Mouse (Mus musculus) embryonic facial prominence, embryonic 11.5 days (tissue): Measurements from ENCODE around the gene Olfr1039. TPM values are rescaled to one million over a fixed set of nuclear protein-coding genes. Genes with fewer than 3 reads are reported as not detected.
"Not testable (repeated sequence)": the region's sequence is repeated elsewhere in the genome, so short reads cannot be mapped to it uniquely, and the experiment has no call there.

ENCODE experiments used
- ATAC-seq: fragments of 200-750 bp; cut with Nextera tagmentation; replicated peaks from 2 replicates; pipeline ENCODE4 v1.8.0; 2017; ENCODE audit warnings: low read depth; ENCODE audit not compliant: insufficient number of reproducible peaks, low FRiP score, low TSS enrichment
- DNase-seq: peaks from one replicate; pipeline ENCODE4 v3.0.0-alpha.2; 2015; ENCODE audit warnings: low spot score
- H3K27ac ChIP-seq: fragments of 300-500 bp; sonication (generic); replicated peaks from 2 replicates; pipeline ENCODE4 v1.5.1; 2014; ENCODE audit warnings: mild to moderate bottlenecking, low read depth, low read length, control low read depth
- H3K27me3 ChIP-seq: fragments of 300-500 bp; sonication (generic); 2 replicates; pipeline ENCODE4 v1.6.1; 2014; ENCODE audit warnings: mild to moderate bottlenecking, low read length, moderate library complexity, mixed read lengths; ENCODE audit not compliant: control insufficient read depth, insufficient read depth
- H3K36me3 ChIP-seq: fragments of 300-500 bp; sonication (generic); replicated peaks from 2 replicates; pipeline ENCODE4 v1.6.1; 2014; ENCODE audit warnings: low read depth, mild to moderate bottlenecking, low read length, moderate library complexity, mixed read lengths; ENCODE audit not compliant: control insufficient read depth, insufficient read depth
- H3K4me1 ChIP-seq: fragments of 300-500 bp; sonication (generic); 2 replicates; pipeline ENCODE4 v1.6.1; 2014; ENCODE audit warnings: low read length, mixed read lengths; ENCODE audit not compliant: control insufficient read depth, insufficient read depth
- H3K4me2 ChIP-seq: fragments of 300-500 bp; sonication (generic); 2 replicates; pipeline ENCODE4 v1.6.1; 2014; ENCODE audit warnings: low read depth, mild to moderate bottlenecking, control low read depth, low read length, moderate library complexity
- H3K4me3 ChIP-seq: fragments of 300-500 bp; sonication (generic); 2 replicates; pipeline ENCODE4 v1.5.1; 2014; ENCODE audit warnings: low read depth, low read length, control low read depth
- H3K9ac ChIP-seq: fragments of 300-500 bp; sonication (generic); replicated peaks from 2 replicates; pipeline ENCODE4 v1.6.1; 2014; ENCODE audit warnings: mild to moderate bottlenecking, control low read depth, low read length
- H3K9me3 ChIP-seq: fragments of 300-500 bp; sonication (generic); replicated peaks from 2 replicates; pipeline ENCODE4 v1.6.1; 2016; ENCODE audit warnings: mild to moderate bottlenecking, low read length, inconsistent platforms, mixed read lengths; ENCODE audit not compliant: control insufficient read depth
- WGBS: fragments of 180-500 bp; shearing (Covaris S2); extraction: QIAGEN DNeasy Blood & Tissue Kit; methylation state at CpG from one replicate; pipeline ENCODE4 v1.1.7; 2014; 5-methylcytosine and 5-hydroxymethylcytosine counted together
- polyA plus RNA-seq: library from polyadenylated mRNA; unstranded; fragments of >200 nt; fragmentation: Nextera tagmentation; extraction: Ambion mirVana; gene quantifications from 2 replicates; pipeline ENCODE4 v1.2.1, GENCODE M21; 2014

The Olfr1039 gene
- polyA plus RNA-seq, 1 experiment from 2014 or later, result not detected

DNA sequence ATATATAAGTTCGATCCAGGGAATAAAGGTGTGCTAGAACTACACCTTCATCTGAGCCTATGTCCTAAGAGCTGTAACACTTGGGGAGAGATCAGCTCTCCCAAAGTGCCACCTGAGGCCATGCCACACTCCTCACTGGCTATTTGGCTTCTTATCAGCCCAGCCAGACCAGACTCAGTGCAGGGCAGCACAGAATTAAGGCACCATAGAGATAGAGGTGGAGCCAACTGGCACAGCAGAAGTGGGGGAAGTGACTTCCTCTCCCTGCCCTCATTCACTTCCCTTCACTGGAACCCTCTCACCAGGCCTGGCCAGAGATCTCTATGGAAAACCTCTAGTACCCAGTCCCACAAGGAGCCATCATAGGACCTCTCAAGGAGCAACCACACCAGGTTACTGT lies 55.2 kb downstream of the Olfr1039 start:
- ATAC-seq, result not testable (repeated sequence)

More for the DNA sequence above, 55.2 kb downstream of the Olfr1039 start:
- H3K4me1 ChIP-seq, H3K9me3 ChIP-seq, H3K4me2 ChIP-seq, H3K27me3 ChIP-seq, DNase-seq, H3K27ac ChIP-seq, H3K36me3 ChIP-seq, H3K4me3 ChIP-seq, H3K9ac ChIP-seq: not testable (repeated sequence)
- 81% methylated on average over 1 of the region's 1 CpGs for WGBS

Other genes with a start within 250 kb of the Olfr1039 start
- not detected in 2 replicates for gene Olfr1024, start 230.9 kb downstream of the Olfr1039 start, polyA plus RNA-seq
- gene Olfr1025-ps1, start 220.7 kb downstream of the Olfr1039 start, polyA plus RNA-seq, result not detected in 2 replicates
- gene Olfr1026, start 214.4 kb downstream of the Olfr1039 start, polyA plus RNA-seq, result 0.18 and 0.22 TPM in 2 replicates
- not detected in 2 replicates for gene Olfr1028, start 185.5 kb downstream of the Olfr1039 start, polyA plus RNA-seq
- not detected in 2 replicates for gene Olfr1029, start 162.0 kb downstream of the Olfr1039 start, polyA plus RNA-seq
- gene Olfr1030, start 156.7 kb downstream of the Olfr1039 start, polyA plus RNA-seq, result not detected in 2 replicates
- not detected in 2 replicates for gene Olfr1031, start 145.6 kb downstream of the Olfr1039 start, polyA plus RNA-seq
- gene Olfr1032, start 130.4 kb downstream of the Olfr1039 start, polyA plus RNA-seq, result not detected in 2 replicates
- 0.06 TPM in 1 of 2 replicates, not detected in the other for gene Olfr1033, start 115.3 kb downstream of the Olfr1039 start, polyA plus RNA-seq
- 0.10 TPM in 1 of 2 replicates, not detected in the other for gene Olfr1034, start 90.1 kb downstream of the Olfr1039 start, polyA plus RNA-seq
- gene Olfr1036, start 61.9 kb downstream of the Olfr1039 start, polyA plus RNA-seq, result not detected in 2 replicates
- not detected in 2 replicates for gene Olfr1037, start 48.5 kb downstream of the Olfr1039 start, polyA plus RNA-seq
- gene Olfr1040, start 10.8 kb upstream of the Olfr1039 start, polyA plus RNA-seq, result not detected in 2 replicates
- not detected in 2 replicates for gene Olfr1042, start 25.9 kb upstream of the Olfr1039 start, polyA plus RNA-seq
- not detected in 2 replicates for gene Olfr1043, start 31.6 kb upstream of the Olfr1039 start, polyA plus RNA-seq
- gene Olfr1044, start 41.9 kb upstream of the Olfr1039 start, polyA plus RNA-seq, result not detected in 2 replicates
- not detected in 2 replicates for gene Olfr52, start 49.8 kb upstream of the Olfr1039 start, polyA plus RNA-seq
- gene Olfr1045, start 67.1 kb upstream of the Olfr1039 start, polyA plus RNA-seq, result not detected in 2 replicates
- gene Olfr1046, start 83.4 kb upstream of the Olfr1039 start, polyA plus RNA-seq, result not detected in 2 replicates
- not detected in 2 replicates for gene Olfr1047, start 95.5 kb upstream of the Olfr1039 start, polyA plus RNA-seq
- not detected in 2 replicates for gene Olfr1048, start 104.4 kb upstream of the Olfr1039 start, polyA plus RNA-seq
- not detected in 2 replicates for gene Olfr1049, start 122.4 kb upstream of the Olfr1039 start, polyA plus RNA-seq
- not detected in 2 replicates for gene Olfr1051, start 143.2 kb upstream of the Olfr1039 start, polyA plus RNA-seq
- not detected in 2 replicates for gene Olfr1052, start 156.5 kb upstream of the Olfr1039 start, polyA plus RNA-seq
- gene Olfr1053, start 179.4 kb upstream of the Olfr1039 start, polyA plus RNA-seq, result not detected in 2 replicates
- not detected in 2 replicates for gene Olfr1054, start 199.5 kb upstream of the Olfr1039 start, polyA plus RNA-seq
- gene Olfr1055, start 214.4 kb upstream of the Olfr1039 start, polyA plus RNA-seq, result not detected in 2 replicates
- not detected in 2 replicates for gene Olfr1056, start 226.5 kb upstream of the Olfr1039 start, polyA plus RNA-seq
- not detected in 2 replicates for gene Olfr1057, start 242.5 kb upstream of the Olfr1039 start, polyA plus RNA-seq